ENCODE assay signal across 8 mouse cellular contexts in the genomic region with DNA sequence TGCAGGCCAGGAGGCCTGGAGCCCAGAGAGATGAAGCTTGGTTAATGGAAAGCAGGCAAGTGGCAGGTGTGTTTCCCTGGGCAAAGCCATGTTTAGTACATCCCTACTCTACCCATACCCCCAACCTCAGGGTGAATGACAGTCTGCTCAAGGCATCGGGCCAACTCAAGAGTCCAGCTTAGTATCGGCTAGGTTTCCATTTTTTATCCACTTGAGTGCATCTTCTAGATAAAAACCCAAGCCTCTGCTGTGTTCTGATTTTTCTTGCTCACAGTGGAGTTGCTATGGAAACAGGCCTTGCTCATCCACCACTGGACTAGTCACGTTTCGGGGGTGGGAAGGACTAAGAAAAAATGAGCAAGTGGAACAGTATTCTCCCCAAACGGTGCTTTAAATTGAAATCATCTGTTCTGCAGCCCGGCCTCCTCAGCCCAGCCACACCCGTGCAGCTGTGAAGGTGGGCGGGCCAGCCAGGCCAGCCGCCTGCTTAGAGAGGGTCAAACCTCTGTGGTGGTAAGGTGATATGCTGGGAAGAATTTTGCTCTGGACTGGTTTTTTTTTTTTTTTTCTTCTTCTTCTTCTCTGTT.
DNase-seq lines count a peak whose midpoint lies in the region; ATAC-seq lines count a peak whose summit lies in the region.

No protein-coding gene starts in this region.

- no peaks in the 10 kb centered on the region for H3K9me3 ChIP-seq in heart, embryonic 10.5 days
- H3K9me3 ChIP-seq in forebrain, embryonic 10.5 days: no peaks in the 10 kb centered on the region
- no peaks in the 10 kb centered on the region for H3K9me3 ChIP-seq in hindbrain, embryonic 16.5 days (ENCODE audit: control insufficient read depth, low read length)
- H3K9me3 ChIP-seq in midbrain, embryonic 10.5 days (replicated peaks): no peaks in the 10 kb centered on the region

- H3K4me1 ChIP-seq in heart, embryonic 10.5 days: peaks cover 7% of the 10 kb centered on the region; the same call in 1 of the 2 replicates
- H3K4me1 ChIP-seq in forebrain, embryonic 10.5 days: peaks cover 44% of the 10 kb centered on the region
- peaks cover 10% of the 10 kb centered on the region for H3K4me1 ChIP-seq in hindbrain, embryonic 16.5 days (ENCODE audit: control insufficient read depth, insufficient read depth, low read depth, low read length)
- H3K4me1 ChIP-seq in midbrain, embryonic 10.5 days: peaks cover 15% of the 10 kb centered on the region

- no peak overlapping the region for H3K9ac ChIP-seq in hindbrain, embryonic 16.5 days (ENCODE audit: low read depth, low read length)

- H3K36me3 ChIP-seq in heart, embryonic 10.5 days: no peaks in the 10 kb centered on the region
- no peaks in the 10 kb centered on the region for H3K36me3 ChIP-seq in forebrain, embryonic 10.5 days (replicated peaks)
- H3K36me3 ChIP-seq in hindbrain, embryonic 16.5 days (ENCODE audit: control insufficient read depth, insufficient read depth, low read length): no peaks in the 10 kb centered on the region
- H3K36me3 ChIP-seq in midbrain, embryonic 10.5 days: no peaks in the 10 kb centered on the region

- no peak overlapping the region for H3K27ac ChIP-seq in heart, embryonic 10.5 days
- H3K27ac ChIP-seq in forebrain, embryonic 10.5 days: no peak overlapping the region
- peak overlapping the region; percentile 78 for H3K27ac ChIP-seq in hindbrain, embryonic 16.5 days (ENCODE audit: low read depth, low read length)
- H3K27ac ChIP-seq in midbrain, embryonic 10.5 days (replicated peaks): no peak overlapping the region

- ATAC-seq in hindbrain, embryonic 16.5 days: peak; percentile 94
- no peak for ATAC-seq in granulocyte monocyte progenitor cell, adult 5-6 weeks (replicated peaks; ENCODE audit: poor library complexity, severe bottlenecking)

- no peaks in the 10 kb centered on the region for H3K27me3 ChIP-seq in heart, embryonic 10.5 days (ENCODE audit: insufficient read depth, poor library complexity, severe bottlenecking)
- H3K27me3 ChIP-seq in forebrain, embryonic 10.5 days (ENCODE audit: poor library complexity, severe bottlenecking): no peaks in the 10 kb centered on the region
- H3K27me3 ChIP-seq in hindbrain, embryonic 16.5 days (replicated peaks; ENCODE audit: control insufficient read depth, insufficient read depth, low read length): no peaks in the 10 kb centered on the region
- H3K27me3 ChIP-seq in midbrain, embryonic 10.5 days (ENCODE audit: low read depth, poor library complexity, severe bottlenecking): no peaks in the 10 kb centered on the region

- H3K4me3 ChIP-seq in heart, embryonic 10.5 days: no peak overlapping the region
- no peak overlapping the region for H3K4me3 ChIP-seq in forebrain, embryonic 10.5 days
- H3K4me3 ChIP-seq in hindbrain, embryonic 16.5 days (ENCODE audit: low read length): no peak overlapping the region
- H3K4me3 ChIP-seq in midbrain, embryonic 10.5 days: no peak overlapping the region

- DNase-seq in heart, embryonic 10.5 days (ENCODE audit: low spot score): peak; percentile 51
- DNase-seq in heart, adult 8-10 months (ENCODE audit: low spot score): no peak
- peak; percentile 42 for DNase-seq in forebrain, embryonic 10.5 days (ENCODE audit: extremely low spot score, low spot score)
- DNase-seq in midbrain, embryonic 10.5 days (ENCODE audit: low spot score): peak; percentile 38
- no peak for DNase-seq in adipocyte (ENCODE audit: low spot score)
- no peak for DNase-seq in spleen, adult 12 weeks (ENCODE audit: low spot score)

- 64% methylated on average over 9 of the region's 9 CpGs for WGBS in heart, embryonic 10.5 days
- 51% methylated on average over 9 of the region's 9 CpGs for WGBS in forebrain, embryonic 10.5 days
- WGBS in hindbrain, embryonic 16.5 days: 21% methylated on average over 9 of the region's 9 CpGs
- 44% methylated on average over 9 of the region's 9 CpGs for WGBS in midbrain, embryonic 10.5 days

- no peak overlapping the region for H3K4me2 ChIP-seq in hindbrain, embryonic 16.5 days (ENCODE audit: low read length)

Comparison
In these comparisons a context has a peak if more than half of its experiments do, and no peak if none do; other contexts are left out.
1. DNase-seq: peak in heart, embryonic 10.5 days (single experiment), forebrain, embryonic 10.5 days (single experiment) and midbrain, embryonic 10.5 days (single experiment); none in heart, adult 8-10 months (single experiment), adipocyte (single experiment) and spleen, adult 12 weeks (single experiment).